Mouse (Mus musculus) liver (tissue): ENCODE measurements at regions not wholly inside any gene's neighbourhood (a gene's known extent, or its start where the extent isn't known, plus 50 kb on each side); places are given as distances from the start of the nearest gene placed in this dataset.

ENCODE experiments used
- DNase-seq: peaks from one replicate; pipeline ENCODE4 v3.0.0-alpha.2; 2020; ENCODE audit warnings: mixed read lengths

- no peak for DNase-seq
Observed at GRCm38 (mm10) chr2:48409876-48410275, 404.0 kb upstream of the Acvr2a start.

- no peak for DNase-seq
Observed at GRCm38 (mm10) chr2:48411392-48411791, 402.5 kb upstream of the Acvr2a start.

GRCm38 (mm10) chr2:48412683-48413440 lies 401.0 kb upstream of the Acvr2a start:
- no peak for DNase-seq

- no peak for DNase-seq
Observed at GRCm38 (mm10) chr2:48414596-48415481, 399.1 kb upstream of the Acvr2a start.

DNA sequence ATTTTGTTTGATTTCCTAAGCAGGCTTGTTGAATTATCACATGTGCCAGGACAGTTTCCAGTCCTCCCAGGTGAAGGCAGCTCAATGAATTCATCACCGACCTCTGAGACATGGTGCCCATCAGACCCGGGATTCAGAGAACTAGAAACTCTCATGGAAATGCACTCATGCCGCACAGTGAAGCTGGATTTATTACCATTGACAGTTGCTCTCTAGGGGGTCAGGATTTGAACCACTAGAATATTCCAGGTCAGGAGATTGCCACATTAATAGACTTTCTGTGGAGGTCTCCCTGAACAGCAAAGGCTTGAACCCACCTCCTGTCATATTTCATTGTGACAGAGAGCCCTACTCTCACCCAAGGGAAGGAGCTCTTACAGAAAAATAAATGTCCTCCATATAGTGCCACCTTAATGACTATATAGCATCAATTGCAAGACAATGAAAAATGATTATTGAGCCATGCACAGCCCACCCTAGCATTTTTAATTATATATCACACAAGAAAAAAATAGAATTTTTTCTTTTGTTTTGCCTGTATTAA lies 397.6 kb upstream of the Acvr2a start:
- no peak for DNase-seq

DNA sequence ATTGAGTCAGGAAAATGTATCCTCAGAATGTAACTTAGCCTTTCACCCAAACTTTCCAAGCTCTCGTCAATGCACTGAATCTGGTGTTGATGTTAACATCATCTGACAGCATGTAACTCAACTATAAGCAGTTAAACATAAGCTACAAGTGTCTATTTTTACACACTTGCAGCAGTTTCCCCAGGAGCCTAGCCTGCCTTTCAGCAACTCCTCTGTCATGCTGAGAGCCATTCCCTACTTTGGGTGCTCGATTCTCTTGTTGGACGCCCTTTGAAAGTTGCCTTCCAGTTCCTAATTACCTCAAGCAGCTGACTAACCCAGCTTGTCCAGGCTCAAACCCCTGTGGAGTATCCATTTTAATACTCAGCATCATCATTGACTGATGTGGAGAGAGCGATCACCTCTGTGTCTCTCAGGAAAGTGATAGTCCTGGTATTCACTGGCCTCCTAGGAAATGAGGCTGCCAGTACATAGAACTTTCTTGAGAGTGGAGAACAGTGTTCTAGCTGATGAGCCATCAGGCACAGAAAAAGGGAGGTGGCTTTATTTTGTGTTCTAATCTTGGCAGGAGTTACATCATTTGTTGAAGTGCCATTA lies 396.8 kb upstream of the Acvr2a start:
- DNase-seq, result no peak

- DNase-seq, result no peak
Observed at GRCm38 (mm10) chr2:48420791-48421190, 393.1 kb upstream of the Acvr2a start.

GRCm38 (mm10) chr2:48423861-48424442 lies 390.0 kb upstream of the Acvr2a start:
- no peak for DNase-seq

- no peak for DNase-seq
Observed at GRCm38 (mm10) chr2:48424562-48424961, 389.3 kb upstream of the Acvr2a start.

DNA sequence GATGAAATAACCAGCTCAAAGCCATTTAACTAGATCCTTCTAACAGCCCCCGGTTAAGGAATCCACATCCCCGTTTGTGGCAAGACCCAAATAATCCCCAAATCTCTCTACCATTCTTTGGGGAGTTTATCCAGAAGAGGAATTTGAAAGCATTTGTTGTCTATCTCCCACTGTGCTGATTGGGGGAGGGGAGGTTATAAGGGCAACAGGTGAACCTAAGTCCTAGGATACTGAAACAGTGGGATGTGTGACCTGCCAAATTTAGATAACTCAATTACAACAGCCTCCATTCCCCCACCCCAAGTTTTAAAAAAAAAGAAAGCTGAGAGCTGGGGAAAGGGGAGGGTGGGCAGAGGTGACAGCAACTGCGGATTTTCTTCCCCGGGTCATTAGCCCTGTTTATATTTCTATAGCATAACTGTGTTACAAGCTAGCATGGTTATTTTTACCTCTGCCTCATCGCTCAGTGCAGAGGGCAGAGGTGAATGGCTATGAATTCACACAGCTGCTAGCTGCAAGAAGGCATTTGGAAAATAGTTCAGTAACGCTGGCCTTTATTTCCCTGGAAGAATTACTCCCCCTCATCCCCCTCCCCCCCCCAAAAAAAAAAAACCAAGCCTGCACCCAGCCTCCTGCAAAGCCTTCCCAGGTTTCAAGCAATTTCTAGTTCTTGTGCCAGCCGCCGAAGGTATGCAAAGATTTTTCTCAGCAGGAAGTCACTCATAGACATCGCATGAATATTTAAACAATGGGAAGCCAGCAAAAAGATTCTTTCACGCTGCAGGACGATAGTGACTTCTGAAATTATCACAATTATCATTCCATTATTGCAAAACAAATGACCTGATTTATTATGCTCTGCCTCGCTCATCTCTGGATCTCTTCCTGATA lies 388.5 kb upstream of the Acvr2a start:
- DNase-seq, result no peak

GRCm38 (mm10) chr2:48432545-48432944 lies 381.4 kb upstream of the Acvr2a start:
- DNase-seq, result no peak

- DNase-seq, result peak; percentile 20
Observed at GRCm38 (mm10) chr2:48441296-48441990, 372.5 kb upstream of the Acvr2a start.

- DNase-seq, result no peak
Observed at GRCm38 (mm10) chr2:48441991-48442544, 371.8 kb upstream of the Acvr2a start.

- DNase-seq, result no peak
Observed at GRCm38 (mm10) chr2:48445898-48446604, 367.9 kb upstream of the Acvr2a start.

DNA sequence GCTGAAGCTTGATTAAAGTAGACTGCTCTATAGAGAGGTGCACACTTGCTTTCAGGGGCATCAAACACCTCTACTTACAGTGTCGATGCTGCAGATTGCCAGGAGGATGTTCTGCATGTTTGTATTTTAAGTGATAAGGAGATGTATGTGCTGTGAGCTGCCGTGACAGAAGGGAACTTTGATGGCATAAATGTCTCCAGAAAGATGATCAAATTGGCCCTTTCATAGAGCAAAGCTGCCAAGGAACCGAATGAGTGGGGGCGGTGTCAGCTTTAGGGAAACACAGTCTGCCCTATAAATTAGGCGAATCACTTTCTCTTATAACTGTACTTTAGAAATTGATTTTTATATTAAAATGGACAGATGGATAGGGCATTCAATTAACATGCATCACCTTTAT lies 367.3 kb upstream of the Acvr2a start:
- no peak for DNase-seq

DNA sequence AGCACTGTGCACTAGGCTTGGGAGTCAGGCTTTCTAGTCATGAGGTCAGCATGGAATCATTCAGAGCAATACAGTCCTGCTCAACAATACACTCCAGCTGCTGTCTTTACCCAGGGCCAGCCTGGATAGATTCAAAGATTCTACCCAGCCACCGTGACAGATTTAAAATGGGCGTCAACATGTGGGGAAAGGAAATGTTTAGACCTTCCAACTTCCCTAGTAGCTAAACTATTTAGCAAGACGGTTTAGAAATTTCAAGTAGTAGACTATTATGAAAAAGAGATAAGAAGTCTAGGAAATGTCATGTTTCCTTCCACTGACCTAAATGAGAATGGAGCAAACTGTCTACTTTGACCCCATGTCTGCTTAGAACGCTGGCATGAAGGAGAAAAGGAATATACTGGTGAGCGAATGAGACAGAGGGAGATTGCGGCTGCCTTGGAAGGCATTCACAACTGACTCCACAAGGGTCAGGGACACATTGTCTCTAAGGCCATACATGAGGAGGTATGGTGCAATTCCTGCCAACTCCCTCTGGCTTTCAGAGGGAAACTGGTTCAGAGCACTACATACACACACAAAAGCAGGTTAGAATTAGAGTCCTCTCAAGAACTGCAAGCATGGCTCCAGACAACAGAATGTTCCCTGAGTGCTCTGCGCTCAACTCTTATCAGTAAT lies 364.6 kb upstream of the Acvr2a start:
- no peak for DNase-seq

DNA sequence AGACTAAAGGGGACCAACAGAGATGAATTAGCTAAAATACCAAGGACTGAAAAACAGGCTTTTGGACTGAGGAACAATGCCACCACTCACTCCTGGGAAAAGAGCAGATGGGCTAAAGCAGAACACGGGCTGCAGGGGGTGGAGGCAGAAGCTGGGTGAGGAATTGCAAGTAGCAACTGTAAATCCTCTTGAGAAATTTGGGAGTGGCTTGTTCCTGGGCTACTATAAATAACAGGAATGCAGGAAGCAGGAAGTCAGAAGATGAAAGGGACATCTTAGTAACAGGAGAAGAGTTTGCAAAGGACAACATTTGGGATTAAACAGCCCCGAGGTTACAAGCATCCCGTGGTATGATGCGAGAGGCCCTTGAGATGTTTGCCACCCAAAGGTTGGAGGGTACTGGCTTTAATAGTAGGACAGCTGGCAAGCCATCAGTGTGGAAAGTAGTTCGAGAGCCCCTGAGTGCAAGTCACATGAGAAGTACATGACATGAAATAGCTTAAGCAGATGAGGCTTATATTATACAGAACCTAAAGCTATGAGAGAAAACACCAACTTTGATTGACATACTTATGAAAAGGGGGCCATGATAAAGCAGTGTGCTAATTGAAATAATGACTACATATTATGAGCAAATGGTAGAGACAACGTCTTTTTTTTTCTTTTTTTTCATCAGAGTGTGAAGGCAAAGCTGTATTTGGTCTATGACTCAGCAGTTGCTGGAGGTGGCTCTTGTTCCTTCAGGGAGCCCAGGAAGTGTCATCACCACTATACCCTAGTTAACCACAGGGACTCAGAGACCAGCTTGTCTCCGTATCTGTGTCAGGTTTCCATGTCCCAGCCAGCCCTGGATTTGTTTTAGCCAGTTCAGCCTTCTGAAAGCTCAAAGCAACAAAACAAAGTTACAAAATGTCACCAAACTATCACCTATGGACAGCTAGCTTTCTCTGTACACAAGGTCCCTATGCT lies 357.6 kb upstream of the Acvr2a start:
- DNase-seq, result no peak

DNA sequence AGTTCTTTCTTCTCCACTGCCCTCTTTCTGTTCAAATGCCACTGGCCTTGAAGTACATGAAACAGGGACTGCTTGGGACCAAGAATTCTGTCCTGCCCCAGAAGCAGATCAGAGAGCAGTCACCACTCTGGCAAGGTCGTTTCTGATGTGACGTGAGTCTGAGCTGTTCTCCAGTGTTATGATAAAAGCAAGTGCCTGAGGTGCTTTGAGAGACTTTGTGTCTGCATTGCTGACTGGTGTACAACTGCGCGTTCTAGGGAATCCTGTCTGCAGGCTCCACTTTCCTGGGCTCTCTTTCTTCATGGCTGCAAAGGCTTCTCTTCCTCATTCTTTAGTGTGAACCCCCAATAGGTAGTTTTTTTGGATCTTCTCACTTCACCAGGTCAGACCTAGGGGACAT lies 356.8 kb upstream of the Acvr2a start:
- no peak for DNase-seq
